Mouse (Mus musculus) MEL (cell line): ENCODE measurements at regions not wholly inside any gene's neighbourhood (a gene's known extent, or its start where the extent isn't known, plus 50 kb on each side); places are given as distances from the start of the nearest gene placed in this dataset.

Experiments
- DNase-seq: peaks from one replicate; pipeline ENCODE4 v3.0.0; 2011; ENCODE audit warnings: low read depth, low spot score
- H3K27ac ChIP-seq: 2 replicates; pipeline ENCODE4 v1.5.1; 2012; ENCODE audit warnings: low read depth, mild to moderate bottlenecking, control low read depth, low read length, moderate library complexity; ENCODE audit not compliant: control insufficient read depth
- H3K27me3 ChIP-seq, 2 experiments: fragments of 150-350 bp in 1 of 2; sonication (generic) in 1 of 2; 2 replicates each; pipeline ENCODE4 v1.6.1; 2012; ENCODE audit warnings: low read length in 2 of 2, mild to moderate bottlenecking in 2 of 2, improper control_type of control experiment in 1 of 2, moderate library complexity in 1 of 2; ENCODE audit not compliant: insufficient read depth in 2 of 2, control insufficient read depth in 1 of 2
- H3K36me3 ChIP-seq, 2 experiments: 2 replicates each; pipeline ENCODE4 v1.6.1; 2012 to 2014; ENCODE audit warnings: low read length in 2 of 2, improper control_type of control experiment in 1 of 2, inconsistent platforms in 1 of 2, mild to moderate bottlenecking in 1 of 2; ENCODE audit not compliant: insufficient read depth in 2 of 2, control insufficient read depth in 1 of 2
- H3K4me1 ChIP-seq, 2 experiments: fragments of 150-350 bp in 1 of 2; sonication (generic) in 1 of 2; 2 replicates each; pipeline ENCODE4 v1.6.1; 2012; ENCODE audit warnings: low read length in 2 of 2, improper control_type of control experiment in 1 of 2, mild to moderate bottlenecking in 1 of 2; ENCODE audit not compliant: insufficient read depth in 2 of 2, control insufficient read depth in 1 of 2
- H3K4me3 ChIP-seq, 2 experiments: fragments of 150-350 bp in 1 of 2; sonication (generic) in 1 of 2; 2 replicates each; pipeline ENCODE4 v1.5.1; 2012; ENCODE audit warnings: low read depth in 2 of 2, low read length in 2 of 2, mild to moderate bottlenecking in 2 of 2, moderate library complexity in 2 of 2, control low read depth in 1 of 2, improper control_type of control experiment in 1 of 2; ENCODE audit not compliant: control insufficient read depth in 1 of 2, insufficient read depth in 1 of 2
- H3K79me2 ChIP-seq: 2 replicates; pipeline ENCODE4 v1.6.1; 2012; ENCODE audit warnings: mild to moderate bottlenecking, low read length, moderate library complexity; ENCODE audit not compliant: control insufficient read depth, poor library complexity, insufficient read depth
- H3K9ac ChIP-seq: 2 replicates; pipeline ENCODE4 v1.6.1; 2012; ENCODE audit warnings: low read depth, mild to moderate bottlenecking, control low read depth, low read length, moderate library complexity; ENCODE audit not compliant: control insufficient read depth, poor library complexity, severe bottlenecking
- H3K9me3 ChIP-seq: fragments of 150-350 bp; sonication (generic); replicated peaks from 2 replicates; pipeline ENCODE4 v1.6.1; 2012; ENCODE audit warnings: mild to moderate bottlenecking, low read length, improper control_type of control experiment, moderate library complexity; ENCODE audit not compliant: insufficient read depth
- BHLHE40 ChIP-seq: IDR thresholded peaks from 2 replicates; pipeline ENCODE4 v1.6.1; 2012; ENCODE audit warnings: low read depth, mild to moderate bottlenecking, inconsistent platforms, low read length, improper control_type of control experiment, borderline replicate concordance
- CHD2 ChIP-seq: IDR thresholded peaks from 2 replicates; pipeline ENCODE4 v1.6.1; 2011; ENCODE audit warnings: low read length, improper control_type of control experiment
- CTCF ChIP-seq, 3 experiments: IDR thresholded peaks in 2 of 3; conservative IDR thresholded peaks in 1 of 3; 2 replicates each; pipeline ENCODE4 v1.5.1; 2011 to 2012; ENCODE audit warnings: low read length in 3 of 3, low read depth in 2 of 3, mild to moderate bottlenecking in 2 of 3, improper control_type of control experiment in 1 of 3, inconsistent platforms in 1 of 3, mixed read lengths in 1 of 3, moderate library complexity in 1 of 3; ENCODE audit not compliant: control insufficient read depth in 1 of 3, insufficient read depth in 1 of 3, poor library complexity in 1 of 3, severe bottlenecking in 1 of 3
- EP300 ChIP-seq, 2 experiments: IDR thresholded peaks; 2 replicates each; pipeline ENCODE4 v1.6.1; 2011; ENCODE audit warnings: improper control_type of control experiment in 2 of 2, low read length in 2 of 2, low read depth in 1 of 2, mild to moderate bottlenecking in 1 of 2
- GABPA ChIP-seq: IDR thresholded peaks from 2 replicates; pipeline ENCODE4 v1.6.1; 2012; ENCODE audit warnings: low read depth, mild to moderate bottlenecking, inconsistent platforms, low read length, improper control_type of control experiment, moderate library complexity
- GATA1 ChIP-seq: IDR thresholded peaks from 2 replicates; pipeline ENCODE4 v1.6.1; 2011; ENCODE audit warnings: low read depth, low read length, improper control_type of control experiment
- HCFC1 ChIP-seq: IDR thresholded peaks from 2 replicates; pipeline ENCODE4 v1.6.1; 2012; ENCODE audit warnings: low read depth, mild to moderate bottlenecking, inconsistent platforms, low read length, improper control_type of control experiment, moderate library complexity
- KAT2A ChIP-seq: conservative IDR thresholded peaks from 2 replicates; pipeline ENCODE4 v1.6.1; 2012; ENCODE audit warnings: low read depth, low read length, improper control_type of control experiment, inconsistent platforms
- MAX ChIP-seq: IDR thresholded peaks from 2 replicates; pipeline ENCODE4 v1.6.1; 2011; ENCODE audit warnings: low read length, improper control_type of control experiment
- MXI1 ChIP-seq: IDR thresholded peaks from 2 replicates; pipeline ENCODE4 v1.6.1; 2011; ENCODE audit warnings: mild to moderate bottlenecking, low read depth, low read length, improper control_type of control experiment
- POLR2A ChIP-seq, 2 experiments: IDR thresholded peaks; 2 replicates each; pipeline ENCODE4 v1.6.1; 2011 to 2012; ENCODE audit warnings: low read length in 2 of 2, mild to moderate bottlenecking in 2 of 2, control low read depth in 1 of 2, improper control_type of control experiment in 1 of 2, low read depth in 1 of 2, moderate library complexity in 1 of 2; ENCODE audit not compliant: control insufficient read depth in 1 of 2, insufficient read depth in 1 of 2, poor library complexity in 1 of 2
- POLR2AphosphoS2 ChIP-seq: IDR thresholded peaks from 2 replicates; pipeline ENCODE4 v1.6.1; 2011; ENCODE audit warnings: low read length, improper control_type of control experiment
- POLR2AphosphoS5 ChIP-seq: IDR thresholded peaks from 2 replicates; pipeline ENCODE4 v1.6.1; 2012; ENCODE audit warnings: low read depth, borderline replicate concordance, mild to moderate bottlenecking, inconsistent platforms, low read length, moderate library complexity, mixed read lengths
- SMC3 ChIP-seq: IDR thresholded peaks from 2 replicates; pipeline ENCODE4 v1.6.1; 2011; ENCODE audit warnings: low read depth, low read length, improper control_type of control experiment
- TAL1 ChIP-seq: IDR thresholded peaks from 2 replicates; pipeline ENCODE4 v1.6.1; 2012; ENCODE audit warnings: mild to moderate bottlenecking, inconsistent platforms, low read length, moderate library complexity, mixed read lengths
- TBP ChIP-seq: IDR thresholded peaks from 2 replicates; pipeline ENCODE4 v1.8.0; 2011; ENCODE audit warnings: low read depth, low read length, improper control_type of control experiment
- TCF12 ChIP-seq: IDR thresholded peaks from 2 replicates; pipeline ENCODE4 v1.6.1; 2014; ENCODE audit warnings: low read depth, mild to moderate bottlenecking, inconsistent platforms, low read length, improper control_type of control experiment, moderate library complexity
- UBTF ChIP-seq: IDR thresholded peaks from 2 replicates; pipeline ENCODE4 v1.6.1; 2012; ENCODE audit warnings: low read depth, mild to moderate bottlenecking, inconsistent platforms, low read length, improper control_type of control experiment, moderate library complexity, borderline replicate concordance; ENCODE audit not compliant: insufficient read depth
- ZKSCAN1 ChIP-seq: IDR thresholded peaks from 2 replicates; pipeline ENCODE4 v1.6.1; 2012; ENCODE audit warnings: low read depth, mild to moderate bottlenecking, inconsistent platforms, low read length, improper control_type of control experiment, moderate library complexity
- ZNF384 ChIP-seq: IDR thresholded peaks from 2 replicates; pipeline ENCODE4 v1.6.1; 2012; ENCODE audit warnings: low read depth, mild to moderate bottlenecking, inconsistent platforms, low read length, improper control_type of control experiment

- Histone ChIP-seq H3K9me3 (no peaks in the 10 kb centered on the region), H3K36me3 (peaks cover 0 to 11% of the 10 kb centered on the region in 2 experiments; a peak in 2 of 4 replicates), H3K27ac (no peak overlapping the region), H3K27me3 (no peaks in the 10 kb centered on the region), H3K4me1 (peaks cover 0 to 6% of the 10 kb centered on the region in 2 experiments; a peak in 3 of 4 replicates), H3K9ac (no peak overlapping the region), H3K4me3 (no peak overlapping the region), H3K79me2 (no peaks in the 10 kb centered on the region)
- no peak for DNase-seq
- TF ChIP-seq GATA1 (no peak), TBP (no peak), HCFC1 (no peak), ZKSCAN1 (no peak), POLR2A (IDR thresholded peaks at IDR 0.05; ENCODE audit: control insufficient read depth in 1 of 2, insufficient read depth in 1 of 2, low read depth in 1 of 2, low read length in 2 of 2, poor library complexity in 1 of 2) (no peak), BHLHE40 (no peak), POLR2AphosphoS5 (no peak), KAT2A (no peak), CHD2 (no peak), SMC3 (no peak), ZNF384 (no peak), TCF12 (no peak), MAX (no peak)
Observed at GRCm38 (mm10) chr14:81193689-81194088, 1209.8 kb downstream of the Olfm4 start.

- Histone ChIP-seq H3K4me1 (peaks cover 0 to 6% of the 10 kb centered on the region in 2 experiments; a peak in 3 of 4 replicates), H3K27ac (no peak overlapping the region), H3K79me2 (no peaks in the 10 kb centered on the region), H3K4me3 (no peak overlapping the region), H3K36me3 (peaks cover 0 to 11% of the 10 kb centered on the region in 2 experiments; a peak in 2 of 4 replicates), H3K27me3 (no peaks in the 10 kb centered on the region), H3K9me3 (no peaks in the 10 kb centered on the region), H3K9ac (no peak overlapping the region)
- TF ChIP-seq TAL1 (no peak), MXI1 (no peak), EP300 (IDR thresholded peaks at IDR 0.05; ENCODE audit: low read depth in 1 of 2, low read length in 2 of 2) (peak; percentile 42; a peak in 1 of 4 replicates), CTCF (IDR thresholded peaks at IDR 0.05 in 2 of 3, conservative IDR thresholded peaks at IDR 0.05 in 1 of 3; ENCODE audit: control insufficient read depth in 1 of 3, insufficient read depth in 1 of 3, low read depth in 2 of 3, low read length in 3 of 3, poor library complexity in 1 of 3, severe bottlenecking in 1 of 3) (no peak), POLR2AphosphoS2 (no peak), GABPA (no peak), TBP (no peak), UBTF (no peak), GATA1 (peak; percentile 28; the same call in 1 of the 2 replicates), SMC3 (0 out of 2 replicates have a peak, but pooled peaks have one; percentile 1)
- DNase-seq, result peak; percentile 68
Observed at GRCm38 (mm10) chr14:81195657-81196353, 1211.9 kb downstream of the Olfm4 start.
